Mouse (Mus musculus) midbrain, embryonic 13.5 days (tissue): ENCODE measurements around the gene Gm42517. TPM values are rescaled to one million over a fixed set of nuclear protein-coding genes. Genes with fewer than 3 reads are reported as not detected.

ENCODE experiments used
- ATAC-seq: fragments of 200-750 bp; cut with Nextera tagmentation; 2 replicates; pipeline ENCODE4 v1.8.0; 2017; ENCODE audit warnings: mild to moderate bottlenecking, moderate TSS enrichment, moderate library complexity
- H3K27ac ChIP-seq: fragments of 300-500 bp; sonication (generic); 2 replicates; pipeline ENCODE4 v1.5.1; 2015; ENCODE audit warnings: inconsistent platforms, mild to moderate bottlenecking, moderate library complexity
- H3K27me3 ChIP-seq: fragments of 300-500 bp; sonication (generic); 2 replicates; pipeline ENCODE4 v1.6.1; 2015; ENCODE audit warnings: mild to moderate bottlenecking, inconsistent platforms
- H3K36me3 ChIP-seq: fragments of 300-500 bp; sonication (generic); 2 replicates; pipeline ENCODE4 v1.6.1; 2015; ENCODE audit warnings: mild to moderate bottlenecking, inconsistent platforms
- H3K4me1 ChIP-seq: fragments of 300-500 bp; sonication (generic); replicated peaks from 2 replicates; pipeline ENCODE4 v1.6.1; 2015; ENCODE audit warnings: inconsistent platforms
- H3K4me2 ChIP-seq: fragments of 300-500 bp; sonication (generic); replicated peaks from 2 replicates; pipeline ENCODE4 v1.6.1; 2015; ENCODE audit warnings: moderate library complexity, mild to moderate bottlenecking, inconsistent platforms
- H3K4me3 ChIP-seq: fragments of 300-500 bp; sonication (generic); replicated peaks from 2 replicates; pipeline ENCODE4 v1.5.1; 2015; ENCODE audit warnings: mild to moderate bottlenecking, inconsistent platforms
- H3K9ac ChIP-seq: fragments of 300-500 bp; sonication (generic); replicated peaks from 2 replicates; pipeline ENCODE4 v1.6.1; 2015; ENCODE audit warnings: mild to moderate bottlenecking, inconsistent platforms
- H3K9me3 ChIP-seq: fragments of 300-500 bp; sonication (generic); 2 replicates; pipeline ENCODE4 v1.6.1; 2016; ENCODE audit warnings: mild to moderate bottlenecking, inconsistent platforms
- WGBS: fragments of 180-500 bp; shearing (Covaris S2); methylation state at CpG from one replicate; pipeline ENCODE4 v1.1.7; 2015; 5-methylcytosine and 5-hydroxymethylcytosine counted together
- polyA plus RNA-seq: library from polyadenylated mRNA; unstranded; fragments of >200 nt; fragmentation: Nextera tagmentation; extraction: Ambion mirVana; gene quantifications from 2 replicates; pipeline ENCODE4 v1.2.1, GENCODE M21; 2015

The Gm42517 gene
- polyA plus RNA-seq, 1 experiment from 2014 or later: 0.61 TPM

- no peak for ATAC-seq
- no peak overlapping the region for H3K9ac ChIP-seq
- peaks cover 54% of the 10 kb centered on the region for H3K36me3 ChIP-seq
- no peaks in the 10 kb centered on the region for H3K27me3 ChIP-seq
- no peaks in the 10 kb centered on the region for H3K9me3 ChIP-seq
- 90% methylated on average over 10 of the region's 10 CpGs for WGBS
- no peak overlapping the region for H3K4me3 ChIP-seq
- no peak overlapping the region for H3K4me2 ChIP-seq
- no peaks in the 10 kb centered on the region for H3K4me1 ChIP-seq
- no peak overlapping the region for H3K27ac ChIP-seq
Measured at GRCm38 (mm10) chr5:108345313-108346071, 22.2 kb downstream of the Gm42517 start.

GRCm38 (mm10) chr5:108343680-108344170 lies 24.0 kb downstream of the Gm42517 start:
- no peak overlapping the region for H3K4me2 ChIP-seq
- 94% methylated on average over 4 of the region's 4 CpGs for WGBS
- no peaks in the 10 kb centered on the region for H3K4me1 ChIP-seq
- H3K9me3 ChIP-seq: no peaks in the 10 kb centered on the region
- no peak overlapping the region for H3K27ac ChIP-seq
- no peak for ATAC-seq
- peaks cover 50% of the 10 kb centered on the region for H3K36me3 ChIP-seq
- no peak overlapping the region for H3K9ac ChIP-seq
- H3K27me3 ChIP-seq: no peaks in the 10 kb centered on the region
- H3K4me3 ChIP-seq: no peak overlapping the region

- peaks cover 51% of the 10 kb centered on the region for H3K36me3 ChIP-seq
- WGBS: 89% methylated on average over 3 of the region's 3 CpGs
- H3K27ac ChIP-seq: no peak overlapping the region
- H3K9ac ChIP-seq: no peak overlapping the region
- no peaks in the 10 kb centered on the region for H3K4me1 ChIP-seq
- no peaks in the 10 kb centered on the region for H3K27me3 ChIP-seq
- no peak for ATAC-seq
- H3K9me3 ChIP-seq: no peaks in the 10 kb centered on the region
- H3K4me2 ChIP-seq: no peak overlapping the region
- no peak overlapping the region for H3K4me3 ChIP-seq
Measured at GRCm38 (mm10) chr5:108338049-108338448, 29.7 kb downstream of the Gm42517 start.

GRCm38 (mm10) chr5:108337385-108337784 lies 30.3 kb downstream of the Gm42517 start:
- no peak for ATAC-seq
- WGBS: 83% methylated on average over 4 of the region's 4 CpGs
- H3K4me1 ChIP-seq: no peaks in the 10 kb centered on the region
- H3K9ac ChIP-seq: no peak overlapping the region
- H3K4me3 ChIP-seq: no peak overlapping the region
- no peak overlapping the region for H3K27ac ChIP-seq
- no peaks in the 10 kb centered on the region for H3K27me3 ChIP-seq
- H3K36me3 ChIP-seq: peaks cover 57% of the 10 kb centered on the region
- H3K9me3 ChIP-seq: no peaks in the 10 kb centered on the region
- H3K4me2 ChIP-seq: no peak overlapping the region

GRCm38 (mm10) chr5:108331051-108331450 lies 36.7 kb downstream of the Gm42517 start:
- 73% methylated on average over 1 of the region's 1 CpGs for WGBS
- Histone ChIP-seq H3K9me3 (no peaks in the 10 kb centered on the region), H3K36me3 (peaks cover 65% of the 10 kb centered on the region), H3K9ac (no peak overlapping the region), H3K27me3 (no peaks in the 10 kb centered on the region), H3K4me2 (no peak overlapping the region), H3K4me3 (no peak overlapping the region), H3K4me1 (no peaks in the 10 kb centered on the region), H3K27ac (no peak overlapping the region)
- no peak for ATAC-seq

Other genes starting within 250 kb of the Gm42517 start
- gene Tmed5, start 235.3 kb downstream of the Gm42517 start, polyA plus RNA-seq: 24.2 and 24.6 TPM in 2 replicates
- 4.3 and 5.2 TPM in 2 replicates for gene Ccdc18, start 235.0 kb downstream of the Gm42517 start, polyA plus RNA-seq
- gene Dr1, start 99.0 kb downstream of the Gm42517 start, polyA plus RNA-seq: 42.3 and 50.7 TPM in 2 replicates
- 6.0 and 6.1 TPM in 2 replicates for gene Pigg, start 55.3 kb downstream of the Gm42517 start, polyA plus RNA-seq
- 0.17 and 0.48 TPM in 2 replicates for gene Pde6b, start 20.5 kb upstream of the Gm42517 start, polyA plus RNA-seq
- gene Atp5k, start 66.5 kb upstream of the Gm42517 start, polyA plus RNA-seq: 433 and 451 TPM in 2 replicates
- 0.10 TPM in 1 of 2 replicates, not detected in the other for gene Mfsd7a, start 81.0 kb upstream of the Gm42517 start, polyA plus RNA-seq
- gene Pcgf3, start 93.3 kb upstream of the Gm42517 start, polyA plus RNA-seq: 31.7 and 35.4 TPM in 2 replicates
- gene Cplx1, start 182.1 kb upstream of the Gm42517 start, polyA plus RNA-seq: 31.6 and 33.5 TPM in 2 replicates